Mouse (Mus musculus) heart, postnatal 4 days (tissue): ENCODE results near the gene Adgrg2. TPM values are rescaled to one million over a fixed set of nuclear protein-coding genes. Genes with fewer than 3 reads are reported as not detected.

Experiments used
- DNase-seq: peaks from one replicate; pipeline ENCODE4 v3.0.0; 2021
- total RNA-seq, 2 experiments: library from RNA; stranded (reverse); gene quantifications; 2 replicates each; pipeline ENCODE4 v1.2.3; 2021

The Adgrg2 gene
- 1 to 10 TPM in 1 of 2 experiments, under 1 TPM in 1; 0.64 to 1.3 TPM for total RNA-seq

DNA sequence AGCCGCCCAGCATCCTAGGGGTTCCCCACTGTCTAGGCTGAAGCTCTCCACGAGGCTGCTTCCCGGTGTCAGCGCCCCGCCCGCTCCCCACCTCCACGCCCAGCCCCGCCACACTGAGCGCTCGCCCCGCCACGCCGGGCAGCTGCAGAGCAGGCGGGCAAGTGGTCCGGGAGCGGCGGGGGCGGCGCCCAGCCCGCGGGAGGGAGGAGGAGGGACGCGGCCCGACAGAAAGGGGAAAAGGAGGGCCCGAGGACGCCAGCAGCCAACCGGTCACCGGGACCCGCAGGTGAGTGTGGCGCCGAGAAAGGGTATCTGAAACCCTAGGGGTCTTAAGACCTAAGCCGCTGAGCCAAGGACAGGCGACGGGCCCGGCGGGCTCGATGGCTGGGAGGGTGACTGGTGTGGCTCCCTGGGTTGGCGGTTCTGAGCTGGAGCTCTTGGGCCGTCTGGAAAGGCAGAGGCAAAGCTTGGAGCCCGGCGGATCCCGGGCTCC lies at the start of gene Adgrg2:
Gene Adgrg2, plus strand, starts transcription at position 227 of the 493 bp plus-strand sequence.
- peak; percentile 30 for DNase-seq

DNA sequence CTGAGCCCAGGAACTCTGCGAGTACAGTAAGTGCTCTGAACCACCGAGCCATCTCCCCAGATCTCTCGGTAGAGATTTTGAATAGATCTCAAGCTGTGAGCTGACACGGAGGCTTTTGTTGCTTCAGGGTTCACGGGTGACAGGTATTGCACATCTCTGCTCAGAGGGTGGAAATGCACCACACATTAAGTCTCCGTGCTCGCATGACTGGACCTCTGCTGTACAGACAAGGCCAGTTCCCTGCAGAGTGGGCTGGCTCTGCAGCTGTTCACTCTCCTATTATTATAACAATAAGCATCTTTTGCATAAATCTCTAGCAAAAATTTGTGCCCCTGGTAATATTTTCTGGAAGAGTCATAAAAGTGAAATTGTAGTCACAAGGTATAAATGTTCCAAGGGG lies 39.5 kb upstream of the Adgrg2 start:
- DNase-seq, result no peak

DNA sequence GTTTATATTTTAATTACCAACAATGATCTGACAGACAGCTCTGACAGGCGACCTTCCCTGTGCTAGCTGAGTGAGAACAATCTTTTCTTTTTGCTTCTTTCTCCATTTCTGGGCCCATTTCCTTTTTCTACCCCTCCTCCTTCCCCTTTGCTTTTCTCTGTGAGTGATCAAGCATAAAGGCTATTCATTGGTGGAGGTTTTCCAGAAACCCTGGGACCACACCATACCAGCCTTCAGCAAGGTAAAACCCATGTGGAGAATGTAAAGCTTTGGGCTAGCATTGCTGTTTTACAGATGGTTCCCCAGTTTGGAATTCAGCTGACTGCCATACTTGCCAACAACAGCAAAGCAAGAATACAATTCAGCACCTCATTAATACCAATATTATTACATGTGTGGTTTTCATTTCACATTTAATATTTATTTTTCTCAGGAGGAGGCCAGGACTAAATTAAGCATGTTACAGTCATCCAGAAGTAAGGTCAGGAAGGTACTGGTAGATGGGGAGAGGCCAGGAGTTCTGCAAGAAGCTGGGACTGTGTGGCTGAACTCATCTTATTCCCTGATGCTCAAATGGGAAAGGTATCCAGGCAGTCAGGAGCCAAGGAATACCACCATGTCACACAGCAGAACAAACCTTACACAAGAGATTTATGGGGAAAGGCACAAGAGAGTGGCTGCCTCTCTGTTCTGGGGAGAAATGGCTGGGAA lies 38.4 kb upstream of the Adgrg2 start:
- DNase-seq, result no peak

DNA sequence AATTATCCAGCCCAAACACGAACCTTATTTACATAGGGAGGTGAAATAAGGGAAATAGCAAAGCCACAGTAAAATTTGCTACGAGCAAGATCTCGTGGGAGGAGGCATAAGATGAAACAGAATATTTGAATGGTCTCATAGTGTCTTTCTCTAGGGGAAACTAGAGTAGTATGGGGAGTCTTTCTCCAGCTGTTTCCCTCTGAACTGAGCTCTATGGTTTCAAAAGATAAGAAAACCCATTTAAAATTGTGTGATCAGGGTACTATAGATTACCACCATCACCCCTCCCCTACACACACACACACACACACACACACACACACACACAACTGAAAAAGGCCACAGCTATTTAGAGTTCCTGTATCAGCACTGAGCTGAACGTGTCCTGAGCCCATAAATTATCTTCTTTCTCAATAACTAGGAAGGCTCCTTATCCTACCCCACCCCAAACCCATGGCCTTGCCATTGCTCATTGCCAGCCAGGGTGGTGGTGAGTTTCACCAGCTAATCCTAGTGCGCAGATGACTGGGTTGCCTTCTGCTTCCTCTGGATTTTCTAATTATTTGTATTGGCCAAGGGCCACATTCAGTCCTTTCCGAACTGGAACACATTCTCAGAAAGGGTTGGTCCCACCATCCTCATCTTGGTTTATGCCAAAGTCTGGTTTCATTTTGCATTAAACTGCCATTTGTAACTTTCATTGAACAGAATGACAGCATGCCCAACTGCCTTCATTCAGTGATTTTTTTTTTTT lies 5.6 kb upstream of the Adgrg2 start:
- DNase-seq, result no peak

DNA sequence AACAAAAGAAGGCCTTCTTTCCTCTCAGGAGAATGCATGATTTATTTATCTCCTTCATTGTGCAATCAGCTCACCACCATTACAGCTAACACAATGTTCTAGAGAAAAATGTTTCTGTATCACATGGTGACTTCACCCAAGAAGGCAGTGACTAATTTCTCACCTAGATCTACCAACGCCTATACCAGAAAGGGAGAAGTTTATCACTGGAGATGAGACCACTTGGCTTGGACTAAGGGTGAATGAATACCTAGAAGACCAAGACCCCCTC lies 5.1 kb upstream of the Adgrg2 start:
- DNase-seq, result no peak

DNA sequence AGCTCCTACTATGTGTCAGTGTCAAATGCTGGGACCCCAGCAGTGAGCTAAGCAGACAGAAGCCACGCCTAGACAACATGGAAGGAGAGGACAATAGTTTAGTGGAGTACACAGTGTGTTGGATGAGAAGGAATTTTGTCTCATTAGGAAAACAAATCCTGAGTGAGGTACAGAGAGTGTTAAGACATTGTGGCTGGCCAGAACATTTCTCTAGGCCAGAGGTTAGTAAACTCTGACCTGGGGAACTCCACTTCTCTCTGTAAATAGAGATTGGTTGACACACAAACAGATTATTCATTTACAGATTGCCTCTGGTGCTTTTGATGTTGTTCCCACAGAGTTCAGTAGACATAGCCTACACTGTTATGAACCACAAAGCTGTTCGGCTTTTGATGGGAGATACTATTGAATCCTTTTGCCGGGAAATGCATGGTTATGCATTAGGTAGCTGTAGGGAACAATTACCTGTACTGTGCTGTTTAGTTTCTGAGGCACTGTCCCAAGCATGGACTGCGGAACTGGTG lies 22.5 kb downstream of the Adgrg2 start:
- DNase-seq, result no peak

DNA sequence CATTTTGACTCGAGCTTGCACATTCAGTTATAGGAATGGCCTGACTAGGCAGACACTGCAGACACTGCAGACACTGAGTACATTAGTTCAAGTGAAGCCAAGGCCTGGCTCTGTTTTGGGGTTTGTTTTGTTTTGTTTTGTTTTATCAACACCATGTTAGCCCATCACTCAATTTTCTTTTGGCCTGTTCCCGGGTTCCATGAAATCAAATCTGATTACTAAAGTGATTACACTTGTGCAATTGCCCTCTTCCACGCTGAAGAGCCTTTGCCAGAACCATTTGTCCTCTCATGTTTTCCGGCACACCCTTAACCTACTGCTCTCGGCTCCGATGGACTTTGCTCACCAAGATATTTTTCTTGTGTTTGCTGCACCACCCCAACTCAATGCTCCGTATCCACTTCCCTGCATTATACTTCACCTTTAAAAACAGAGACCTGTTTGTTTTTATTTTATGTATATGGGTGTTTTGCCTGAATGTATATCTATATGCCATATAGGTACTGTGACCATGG lies 23.4 kb downstream of the Adgrg2 start:
- DNase-seq, result no peak

DNA sequence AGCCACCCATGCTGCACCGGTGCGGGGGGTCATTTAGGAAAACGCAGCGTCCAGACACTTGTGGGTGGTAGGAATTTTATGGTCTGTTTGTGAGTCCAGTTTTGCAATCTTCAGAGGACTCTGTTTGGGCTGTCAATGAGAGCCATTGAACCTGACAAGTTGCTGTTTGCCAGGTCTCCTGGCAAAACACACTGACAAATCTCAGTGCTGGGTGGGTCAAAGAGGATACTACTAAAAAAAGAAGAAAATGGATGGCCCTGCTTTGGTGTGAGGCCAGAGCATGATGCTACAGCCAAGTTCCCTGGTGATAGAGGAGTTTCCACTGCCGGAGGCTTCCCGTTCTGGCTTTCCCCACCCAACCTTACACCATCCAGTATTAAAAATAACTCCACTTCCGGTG lies 27.9 kb downstream of the Adgrg2 start:
- DNase-seq, result peak; percentile 28

DNA sequence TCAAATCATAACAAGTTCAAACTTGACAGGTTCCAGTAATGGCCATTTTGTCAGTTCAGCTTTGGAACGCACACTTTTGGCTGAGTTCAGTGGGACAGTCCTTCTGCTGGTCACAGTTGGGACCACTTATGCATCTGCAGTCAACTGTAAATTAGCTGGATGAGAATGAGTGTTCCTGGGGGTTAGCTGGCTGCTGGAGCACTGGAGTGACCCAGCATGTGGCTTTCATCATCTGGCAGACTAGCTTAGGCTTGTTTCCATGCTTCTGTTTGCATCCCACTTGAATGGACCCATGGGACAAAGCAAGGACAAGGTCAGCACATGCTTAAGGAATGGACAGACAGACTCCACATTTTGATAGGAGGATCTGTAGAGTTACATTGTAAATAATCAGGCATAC lies 33.2 kb downstream of the Adgrg2 start:
- DNase-seq, result no peak

DNA sequence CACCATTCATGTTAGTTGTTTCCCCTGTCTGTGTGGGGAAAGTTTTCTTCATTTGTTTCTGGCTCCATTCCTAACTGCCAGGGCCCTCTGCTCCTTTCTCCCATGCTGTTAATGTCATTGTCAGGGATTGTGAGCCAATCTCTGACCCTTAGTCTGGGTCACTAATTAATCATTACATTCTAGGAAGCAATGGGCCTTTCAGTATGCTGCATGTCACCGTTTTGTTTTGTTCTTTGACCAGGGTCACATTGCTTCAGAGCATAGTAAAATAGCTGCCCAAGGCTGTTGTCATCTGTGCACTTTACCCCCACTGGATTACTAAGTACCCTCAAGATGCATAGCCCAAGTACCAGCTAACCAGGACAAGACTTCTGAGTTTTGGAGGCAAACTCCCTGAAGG lies 36.0 kb downstream of the Adgrg2 start:
- DNase-seq, result no peak

DNA sequence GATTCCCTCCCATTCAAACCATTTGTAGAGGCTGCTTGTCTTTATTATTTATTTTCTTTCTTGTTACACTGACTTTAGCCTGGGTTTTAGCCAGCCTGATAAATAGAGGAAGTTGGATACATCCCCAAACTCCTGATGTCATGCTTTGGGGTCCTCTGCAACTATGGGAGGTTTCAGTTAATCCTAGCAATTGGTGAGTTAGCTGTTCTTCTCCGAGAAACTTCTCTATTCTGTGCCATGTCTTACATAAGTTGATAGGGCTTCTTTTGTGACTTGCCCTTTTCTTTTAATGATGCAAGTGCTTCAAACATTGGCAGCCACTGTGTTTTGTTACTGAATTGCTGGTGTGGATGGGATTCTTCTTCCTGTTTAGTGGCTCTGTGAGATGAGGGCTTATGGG lies 36.4 kb downstream of the Adgrg2 start:
- DNase-seq, result no peak

DNA sequence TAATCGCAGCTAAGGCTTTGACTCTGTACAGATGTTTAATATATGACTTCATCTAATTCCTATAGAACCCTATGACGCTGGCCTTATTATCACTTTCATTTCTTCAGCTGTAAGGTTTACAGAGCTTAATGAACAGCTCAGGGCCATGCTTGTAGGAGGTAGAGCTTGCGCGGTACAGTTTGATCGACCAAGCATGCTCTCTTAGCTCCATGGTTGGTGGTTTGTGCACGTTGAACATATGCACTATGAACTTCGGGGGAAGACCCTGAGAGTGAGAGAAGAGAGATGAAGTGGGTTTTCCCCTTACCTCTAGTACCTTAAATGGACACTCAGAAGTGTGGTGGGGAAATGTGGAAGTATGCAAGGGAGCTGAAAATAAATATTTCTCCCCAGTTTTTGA lies 41.7 kb downstream of the Adgrg2 start:
- no peak for DNase-seq

DNA sequence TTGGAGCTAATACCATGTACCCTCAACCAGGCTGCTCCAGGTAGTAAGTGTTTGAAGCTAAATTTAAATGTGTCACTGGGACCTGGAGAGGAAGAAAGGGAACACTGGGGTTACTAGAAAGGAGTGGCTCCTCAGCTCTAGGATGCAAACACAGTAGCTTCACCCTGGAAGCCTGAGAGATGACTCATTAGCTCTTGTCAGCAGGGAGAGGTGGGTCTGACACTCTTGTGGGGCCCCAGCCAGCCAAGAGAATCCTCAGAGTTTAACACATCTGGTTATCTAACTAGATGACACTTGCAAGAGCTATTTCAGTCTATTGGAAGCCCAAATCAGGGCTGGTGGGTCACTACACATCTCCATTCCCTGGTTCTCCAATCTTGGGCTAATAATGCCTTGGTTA lies 50.8 kb downstream of the Adgrg2 start:
- peak; percentile 8 for DNase-seq

DNA sequence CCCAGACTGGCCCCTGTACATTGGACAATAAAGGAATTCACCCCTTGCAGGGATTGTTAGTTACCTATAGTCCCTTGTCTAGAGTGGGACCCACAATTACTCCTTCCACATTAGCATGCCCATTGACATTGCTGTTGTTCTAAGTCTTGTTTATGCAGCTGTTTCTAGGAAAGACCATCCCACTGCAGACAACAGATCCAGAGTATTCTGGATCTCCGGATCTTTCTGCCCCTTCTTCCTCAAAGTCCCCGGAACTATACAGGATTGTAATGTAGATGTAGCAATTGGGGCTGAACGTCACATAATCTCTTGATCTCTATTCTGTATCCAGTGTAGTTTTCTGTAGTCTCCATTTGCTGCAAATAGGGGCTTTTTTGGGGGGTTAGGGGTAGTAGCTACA lies 57.9 kb downstream of the Adgrg2 start:
- no peak for DNase-seq

DNA sequence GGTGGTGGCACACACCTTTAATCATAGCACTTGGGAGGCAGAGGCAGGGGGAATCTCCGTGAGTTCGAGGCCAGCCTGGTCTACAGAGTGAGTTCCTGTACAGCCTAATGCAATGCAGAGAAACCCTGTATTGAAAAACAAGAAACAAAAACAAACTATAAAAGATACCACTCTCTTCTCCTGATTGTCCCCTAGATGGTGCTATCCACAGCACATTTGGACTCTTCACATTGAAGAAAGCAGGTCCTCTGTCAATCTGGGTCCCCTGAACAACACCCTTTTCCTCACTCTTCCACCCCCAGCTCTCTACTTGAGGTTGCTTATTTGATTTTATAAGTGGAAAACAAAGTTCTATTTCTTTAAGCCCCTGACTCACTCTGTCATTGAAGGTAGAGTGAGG lies 58.9 kb downstream of the Adgrg2 start:
- DNase-seq, result no peak

DNA sequence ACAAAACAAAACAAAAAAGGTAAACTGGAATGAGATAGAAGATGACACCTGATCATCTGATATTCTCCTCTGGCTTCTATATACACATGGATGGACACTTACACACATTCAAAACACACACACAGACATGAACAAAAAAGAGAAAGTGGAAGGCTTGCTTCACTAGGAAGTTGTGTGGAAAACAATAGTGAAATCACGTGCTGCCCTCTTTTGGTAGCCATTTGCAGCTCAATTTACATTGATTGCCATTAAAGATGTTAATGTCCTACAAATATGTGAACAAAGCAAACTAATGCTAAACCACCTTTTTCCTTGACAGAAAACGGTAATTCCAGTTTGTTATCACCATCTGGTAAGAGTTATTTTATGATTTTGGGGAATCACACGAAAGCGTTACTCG lies 65.2 kb downstream of the Adgrg2 start:
- DNase-seq, result peak; percentile 5

DNA sequence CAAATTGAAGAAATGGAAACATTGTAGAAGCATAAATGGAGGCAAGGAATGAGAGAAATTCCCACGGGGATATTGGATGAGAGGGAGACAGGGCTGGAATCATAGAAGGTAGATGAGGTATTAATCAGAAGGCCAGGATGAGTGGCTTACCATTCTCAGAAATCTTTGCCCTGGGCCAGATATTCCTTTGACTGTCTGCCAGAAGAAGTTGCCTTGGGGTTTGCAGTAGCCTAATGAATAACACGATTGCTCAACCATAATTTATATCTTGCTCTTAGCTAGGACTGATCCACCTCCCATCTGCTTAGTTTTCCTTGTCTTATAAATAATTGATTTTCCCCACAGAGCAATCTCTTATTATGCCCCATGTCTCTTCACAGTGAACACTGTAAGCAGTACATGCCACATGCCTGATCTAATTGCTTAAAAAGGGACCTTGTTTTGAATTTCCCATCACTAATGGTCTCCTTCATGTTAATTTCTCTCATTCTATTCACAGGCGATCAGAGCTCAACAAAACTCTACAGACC lies 80.8 kb downstream of the Adgrg2 start:
- no peak for DNase-seq

DNA sequence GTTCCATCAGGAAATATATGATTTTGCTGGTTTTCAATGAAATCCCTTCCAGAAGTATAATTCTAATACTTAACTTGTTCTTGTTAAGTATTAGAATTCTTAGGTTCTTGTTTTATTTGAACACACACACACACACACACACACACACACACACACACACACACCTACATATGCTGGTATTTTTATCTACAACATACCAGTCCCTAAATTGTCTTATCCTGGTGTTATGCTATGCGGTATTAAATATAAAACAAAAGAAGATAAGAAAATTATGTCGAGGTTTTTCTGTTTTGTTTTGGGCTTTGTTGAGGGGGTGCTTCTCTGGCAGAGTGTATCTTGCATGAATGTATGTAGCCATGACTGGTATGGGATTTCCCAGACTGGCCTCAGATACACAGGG lies 99.3 kb downstream of the Adgrg2 start:
- no peak for DNase-seq

DNA sequence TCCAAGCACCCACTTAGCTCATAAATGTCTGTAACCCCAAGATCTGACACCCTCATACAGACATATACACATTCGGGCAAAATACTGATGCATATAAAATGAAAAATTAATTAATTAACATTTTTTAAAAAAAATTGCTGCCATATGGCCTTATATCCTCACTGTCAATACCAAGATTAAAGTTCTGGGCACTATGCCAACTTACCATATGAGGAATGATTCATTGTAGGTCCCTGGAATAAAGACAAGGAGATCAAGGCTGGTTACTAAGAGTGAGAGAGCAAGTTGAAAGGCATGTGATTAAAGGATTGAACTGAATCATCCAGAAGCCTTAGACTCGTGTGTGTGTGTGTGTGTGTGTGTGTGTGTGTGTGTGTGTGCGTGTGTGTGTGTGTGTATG lies 103.8 kb downstream of the Adgrg2 start:
- DNase-seq, result no peak

DNA sequence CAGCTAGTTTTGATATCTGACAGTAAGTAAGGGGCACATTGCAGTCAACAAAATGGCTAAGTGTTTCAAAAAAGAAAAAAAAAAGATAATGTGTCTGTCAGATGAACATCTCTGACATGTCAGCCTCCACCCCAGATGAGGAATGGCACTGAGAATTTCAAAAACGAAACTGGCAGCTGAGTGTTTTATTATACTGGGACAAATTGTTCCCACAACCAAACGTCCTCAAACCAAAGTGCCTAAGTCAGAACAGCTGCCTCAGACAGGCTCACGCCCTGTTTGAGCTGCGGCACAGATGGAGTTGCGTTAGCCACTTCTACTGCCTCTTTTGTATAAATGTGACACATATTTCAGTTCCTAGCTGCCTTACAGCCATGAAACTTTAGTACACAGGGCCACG lies 104.4 kb downstream of the Adgrg2 start:
- no peak for DNase-seq

DNA sequence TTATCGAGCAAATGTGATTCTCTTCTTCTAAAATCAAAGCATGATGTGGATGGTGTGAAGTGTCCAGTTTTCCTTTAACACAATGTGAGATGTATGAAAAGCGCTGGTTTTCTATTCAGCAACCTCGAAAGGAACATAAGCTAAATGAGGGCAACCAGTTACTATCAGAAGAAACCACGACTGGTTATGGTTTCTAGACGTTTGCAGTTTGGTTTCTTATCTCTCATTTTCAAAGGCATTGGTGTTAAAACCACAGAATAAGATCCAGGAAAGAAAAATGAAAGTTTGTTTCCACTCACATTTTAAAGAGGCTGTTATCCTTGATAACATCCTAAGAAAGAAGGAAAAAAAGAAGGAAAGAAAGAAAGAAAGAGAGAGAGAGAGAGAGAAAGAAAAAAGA lies 106.0 kb downstream of the Adgrg2 start:
- no peak for DNase-seq

DNA sequence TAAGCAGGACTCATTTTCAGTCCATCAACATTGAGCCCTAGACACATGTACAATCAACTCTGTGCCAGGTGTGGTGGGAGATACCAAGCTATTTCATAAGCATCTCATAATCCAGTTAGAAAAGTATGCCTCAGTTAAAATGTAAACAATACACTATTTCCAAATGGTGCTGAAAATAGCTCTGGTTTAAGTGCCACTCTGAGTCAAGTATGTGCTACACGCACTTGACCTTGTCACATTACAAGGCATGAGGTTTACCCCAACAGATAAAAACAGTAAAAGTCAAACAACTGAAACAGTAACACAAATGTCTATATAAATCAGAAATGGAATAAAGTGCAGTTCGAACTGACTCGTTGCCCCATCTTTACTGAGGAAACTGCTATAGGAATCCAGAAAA lies 110.6 kb downstream of the Adgrg2 start:
- no peak for DNase-seq

DNA sequence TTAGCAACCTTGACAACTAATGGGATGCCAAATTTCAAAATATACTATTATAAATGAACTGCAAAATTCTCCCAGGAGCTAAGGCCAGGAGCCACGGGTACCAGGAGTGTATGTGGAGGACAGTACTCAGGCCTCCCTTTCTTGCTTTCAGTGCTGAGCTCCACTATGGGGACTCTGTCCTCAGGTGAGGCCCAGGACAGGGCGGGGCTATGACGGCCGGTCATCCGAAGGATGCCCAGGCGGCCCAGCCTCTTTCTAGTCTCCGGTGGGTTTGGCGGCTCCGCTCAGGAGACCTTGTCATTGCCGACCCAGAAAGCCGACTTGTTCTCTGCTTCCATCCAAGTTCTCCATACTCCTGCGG lies 111.2 kb downstream of the Adgrg2 start:
- no peak for DNase-seq
